24 mouse cellular contexts compared by ENCODE assay signal in the genomic region with DNA sequence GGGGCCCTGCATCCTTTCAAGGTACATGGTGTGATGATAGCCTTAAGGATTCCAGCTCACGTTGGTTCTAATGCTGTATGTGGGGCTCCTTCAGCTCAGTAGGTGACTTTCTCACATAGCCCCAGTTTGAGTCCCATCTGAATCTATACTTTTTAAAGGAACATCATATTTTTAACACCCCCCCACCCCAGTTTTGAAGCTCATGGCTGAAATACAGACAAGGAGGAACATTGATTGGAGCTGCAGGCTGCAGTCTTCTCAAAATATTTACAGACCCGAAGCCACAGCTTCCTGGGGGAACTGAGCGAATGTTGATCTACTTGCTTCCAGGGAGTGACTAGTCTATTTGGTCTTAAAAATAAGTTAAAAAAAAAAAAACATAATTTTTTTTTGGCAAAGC.
DNase-seq lines count a peak whose midpoint lies in the region; ATAC-seq lines count a peak whose summit lies in the region.
"Had no signal": no experiment of that assay in that cellular context is flagged by ENCODE, and none has a peak within 500 bp of the region (broad histone marks: within the 10 kb centered on the region; RNA-seq: fewer than 3 reads in every experiment).

No protein-coding gene starts in this region.

- H3K36me3 ChIP-seq in heart, embryonic 12.5 days = peaks cover 15% of the 10 kb centered on the region
- peaks cover 26% of the 10 kb centered on the region for H3K36me3 ChIP-seq in heart, embryonic 14.5 days (ENCODE audit: control insufficient read depth, insufficient read depth, low read length)
- peaks cover 16% of the 10 kb centered on the region for H3K36me3 ChIP-seq in heart, embryonic 16.5 days (ENCODE audit: control insufficient read depth, insufficient read depth)
- H3K36me3 ChIP-seq in midbrain, embryonic 11.5 days (ENCODE audit: control insufficient read depth, insufficient read depth, low read length) = no peaks in the 10 kb centered on the region
- no peaks in the 10 kb centered on the region for H3K36me3 ChIP-seq in midbrain, embryonic 10.5 days
- H3K36me3 ChIP-seq: embryonic facial prominence, embryonic 13.5 days; embryonic facial prominence, embryonic 15.5 days; forebrain, embryonic 10.5 days; forebrain, embryonic 12.5 days had no signal

- no peak overlapping the region for H3K4me3 ChIP-seq in heart, embryonic 12.5 days
- no peak overlapping the region for H3K4me3 ChIP-seq in heart, embryonic 14.5 days (ENCODE audit: control insufficient read depth in 1 of 2, insufficient read depth in 1 of 2, low read depth in 1 of 2, low read length in 2 of 2)
- H3K4me3 ChIP-seq in heart, embryonic 16.5 days (ENCODE audit: low read length) = no peak overlapping the region
- no peak overlapping the region for H3K4me3 ChIP-seq in midbrain, embryonic 11.5 days (ENCODE audit: low read depth, low read length)
- no peak overlapping the region for H3K4me3 ChIP-seq in midbrain, embryonic 10.5 days
- H3K4me3 ChIP-seq: embryonic facial prominence, embryonic 13.5 days; embryonic facial prominence, embryonic 15.5 days; erythroblast, embryonic 14.5 days; forebrain, embryonic 10.5 days; forebrain, embryonic 12.5 days had no signal

- DNase-seq in heart, postnatal 4 days = no peak
- DNase-seq in heart, adult 18-20 months = no peak
- DNase-seq in heart, postnatal 10 days = no peak
- DNase-seq in midbrain, embryonic 11.5 days (ENCODE audit: low spot score, missing footprints) = peak; percentile 53
- no peak for DNase-seq in midbrain, embryonic 10.5 days (ENCODE audit: low spot score)
- DNase-seq: adrenal gland, adult 2 months; adrenal gland, postnatal 10 days; adrenal gland, postnatal 25 days; cerebellum, adult 11 months; cerebellum, adult 18-20 months; cerebellum, adult 8-10 months; cerebellum, adult 9-11 months; cerebellum, postnatal 14 days; cerebellum, postnatal 36 days; embryo, embryonic 11 days had no signal

- no peak overlapping the region for H3K9ac ChIP-seq in heart, embryonic 12.5 days
- no peak overlapping the region for H3K9ac ChIP-seq in heart, embryonic 14.5 days (ENCODE audit: low read length)
- no peak overlapping the region for H3K9ac ChIP-seq in heart, embryonic 16.5 days (ENCODE audit: low read length)
- no peak overlapping the region for H3K9ac ChIP-seq in midbrain, embryonic 11.5 days (ENCODE audit: low read length)
- H3K9ac ChIP-seq: embryonic facial prominence, embryonic 13.5 days; embryonic facial prominence, embryonic 15.5 days; forebrain, embryonic 12.5 days had no signal

- peaks cover 3% of the 10 kb centered on the region; the same call in 1 of the 2 replicates for H3K9me3 ChIP-seq in heart, embryonic 12.5 days (replicated peaks)
- no peaks in the 10 kb centered on the region for H3K9me3 ChIP-seq in heart, embryonic 14.5 days (ENCODE audit: control insufficient read depth, low read length)
- H3K9me3 ChIP-seq in heart, embryonic 16.5 days (replicated peaks; ENCODE audit: control insufficient read depth, low read length) = no peaks in the 10 kb centered on the region; the same call in 1 of the 2 replicates
- H3K9me3 ChIP-seq in midbrain, embryonic 11.5 days (ENCODE audit: control insufficient read depth, low read length) = no peaks in the 10 kb centered on the region
- H3K9me3 ChIP-seq in midbrain, embryonic 10.5 days (replicated peaks) = no peaks in the 10 kb centered on the region
- H3K9me3 ChIP-seq: embryonic facial prominence, embryonic 13.5 days; embryonic facial prominence, embryonic 15.5 days; forebrain, embryonic 10.5 days; forebrain, embryonic 12.5 days had no signal

- H3K27me3 ChIP-seq in heart, embryonic 12.5 days (replicated peaks) = no peaks in the 10 kb centered on the region
- H3K27me3 ChIP-seq in heart, embryonic 14.5 days (ENCODE audit: control insufficient read depth, insufficient read depth, low read length) = no peaks in the 10 kb centered on the region
- no peaks in the 10 kb centered on the region for H3K27me3 ChIP-seq in heart, embryonic 16.5 days (ENCODE audit: control insufficient read depth, insufficient read depth, low read length)
- H3K27me3 ChIP-seq in midbrain, embryonic 11.5 days (ENCODE audit: control insufficient read depth, insufficient read depth, low read length) = no peaks in the 10 kb centered on the region
- H3K27me3 ChIP-seq in midbrain, embryonic 10.5 days (ENCODE audit: low read depth, poor library complexity, severe bottlenecking) = no peaks in the 10 kb centered on the region
- H3K27me3 ChIP-seq: embryonic facial prominence, embryonic 13.5 days; embryonic facial prominence, embryonic 15.5 days; forebrain, embryonic 12.5 days had no signal

- H3K4me2 ChIP-seq in heart, embryonic 12.5 days = no peak overlapping the region
- H3K4me2 ChIP-seq in heart, embryonic 14.5 days (ENCODE audit: low read length) = no peak overlapping the region
- H3K4me2 ChIP-seq in heart, embryonic 16.5 days (ENCODE audit: low read depth, low read length) = no peak overlapping the region
- no peak overlapping the region for H3K4me2 ChIP-seq in midbrain, embryonic 11.5 days
- H3K4me2 ChIP-seq: embryonic facial prominence, embryonic 13.5 days; embryonic facial prominence, embryonic 15.5 days; forebrain, embryonic 12.5 days had no signal

- no peak for ATAC-seq in heart, embryonic 12.5 days (ENCODE audit: insufficient number of reproducible peaks, low FRiP score)
- ATAC-seq in heart, embryonic 14.5 days (ENCODE audit: insufficient number of reproducible peaks, insufficient read depth, low FRiP score, low read depth) = no peak
- no peak for ATAC-seq in heart, embryonic 16.5 days (replicated peaks; ENCODE audit: extremely low read depth, insufficient read depth, low FRiP score)
- no peak for ATAC-seq in midbrain, embryonic 11.5 days (ENCODE audit: low FRiP score)
- ATAC-seq: forebrain, embryonic 14.5 days had no signal

- H3K4me1 ChIP-seq in heart, embryonic 12.5 days (replicated peaks) = peaks cover 38% of the 10 kb centered on the region
- H3K4me1 ChIP-seq in heart, embryonic 14.5 days (ENCODE audit: control insufficient read depth in 2 of 2, insufficient read depth in 2 of 2, low read length in 2 of 2) = peaks cover 21 to 47% of the 10 kb centered on the region in 2 experiments
- H3K4me1 ChIP-seq in heart, embryonic 16.5 days (ENCODE audit: control insufficient read depth, insufficient read depth, low read length) = peaks cover 33% of the 10 kb centered on the region
- peaks cover 3% of the 10 kb centered on the region; the same call in 1 of the 2 replicates for H3K4me1 ChIP-seq in midbrain, embryonic 11.5 days (ENCODE audit: control insufficient read depth, insufficient read depth, low read length)
- peaks cover 8% of the 10 kb centered on the region; the same call in 1 of the 2 replicates for H3K4me1 ChIP-seq in midbrain, embryonic 10.5 days

- peak overlapping the region; percentile 12; the same call in 1 of the 2 replicates for H3K27ac ChIP-seq in heart, embryonic 12.5 days (ENCODE audit: poor library complexity, severe bottlenecking)
- H3K27ac ChIP-seq in heart, embryonic 14.5 days (replicated peaks in 1 of 2; ENCODE audit: control insufficient read depth in 1 of 2, insufficient read depth in 1 of 2, low read depth in 2 of 2, low read length in 2 of 2) = peak overlapping the region; percentile 49 to 66; a peak in 3 of 4 replicates
- peak overlapping the region; percentile 11; the same call in 1 of the 2 replicates for H3K27ac ChIP-seq in heart, embryonic 16.5 days (ENCODE audit: low read length)
- no peak overlapping the region for H3K27ac ChIP-seq in midbrain, embryonic 11.5 days (ENCODE audit: low read depth, low read length)
- H3K27ac ChIP-seq in midbrain, embryonic 10.5 days (replicated peaks) = no peak overlapping the region
- H3K27ac ChIP-seq: embryonic facial prominence, embryonic 13.5 days; embryonic facial prominence, embryonic 15.5 days; forebrain, embryonic 10.5 days; forebrain, embryonic 12.5 days had no signal

- intact Hi-C loops in heart, postnatal 10 days (cut with DNase I) = loop anchor here (5.0 kb wide), 1 partner anchor 99 kb away; the partner anchor contains the start of genes Gm49395 and Itga1

- 61% methylated on average over 3 of the region's 3 CpGs for WGBS in heart, embryonic 12.5 days
- 63% methylated on average over 3 of the region's 3 CpGs for WGBS in heart, embryonic 14.5 days
- WGBS in heart, embryonic 16.5 days = 75% methylated on average over 3 of the region's 3 CpGs
- 79% methylated on average over 3 of the region's 3 CpGs for WGBS in midbrain, embryonic 11.5 days
- 81% methylated on average over 3 of the region's 3 CpGs for WGBS in midbrain, embryonic 10.5 days

Comparison
In these comparisons a context has a peak if more than half of its experiments do, and no peak if none do; other contexts are left out.
1. H3K27ac ChIP-seq: peak in heart, embryonic 12.5 days (single experiment), heart, embryonic 14.5 days (2 of 2) and heart, embryonic 16.5 days (single experiment); none in midbrain, embryonic 11.5 days (single experiment) and midbrain, embryonic 10.5 days (single experiment).